Mouse (Mus musculus) spleen, postnatal 36 days (tissue): ENCODE measurements around the gene Vgf.
A peak's percentile ranks its signal among the peaks of the same experiment; 100 is the strongest.

Experiments
- DNase-seq, 2 experiments: peaks; one replicate each; pipeline ENCODE4 v3.0.0; 2022; ENCODE audit warnings: low spot score in 2 of 2, mixed read lengths in 1 of 2

Gene Vgf

GRCm38 (mm10) chr5:137026092-137026491, at the start of gene Vgf:
TSS of gene Vgf (plus strand) at chr5:137026392.
- DNase-seq = no peak

DNA sequence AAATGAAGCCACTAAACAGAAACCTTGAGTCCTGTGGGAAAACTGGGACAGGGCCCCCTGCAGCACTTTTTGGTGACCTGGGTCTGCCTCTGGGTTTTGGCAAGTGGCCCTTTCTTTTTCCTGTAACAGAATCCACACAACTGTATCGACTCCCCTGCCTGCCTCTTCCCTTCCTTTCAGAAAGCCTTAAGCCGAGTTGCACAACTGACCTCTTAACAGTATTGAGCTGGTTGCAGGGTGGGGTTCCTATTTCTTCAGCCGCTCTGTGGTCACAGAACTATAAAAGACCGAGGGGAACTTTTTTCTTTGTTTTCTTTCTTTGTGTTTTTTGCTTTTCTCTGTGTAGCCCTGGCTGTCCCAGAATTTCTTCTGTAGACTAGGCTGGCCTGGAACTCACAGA, 48.4 kb upstream of the Vgf start:
- no peak for DNase-seq

DNA sequence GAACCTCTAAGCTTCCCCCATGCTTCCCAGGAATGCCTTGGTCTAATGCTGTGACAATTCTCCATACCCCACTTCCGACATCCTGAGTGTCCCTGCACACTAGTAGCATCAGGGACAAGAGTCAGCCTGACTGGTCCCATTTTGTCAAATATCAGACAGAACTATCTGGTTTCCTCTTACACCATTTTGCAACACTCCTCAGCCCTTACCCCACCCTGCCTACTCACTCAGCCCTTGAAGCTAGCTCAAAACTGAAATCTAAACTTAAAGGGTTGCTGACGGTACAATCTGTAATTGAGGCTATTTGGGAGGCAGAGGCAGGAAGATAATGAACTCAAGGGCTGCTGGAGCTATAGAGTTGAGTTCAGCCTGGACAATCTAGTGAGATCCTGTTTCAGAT, 46.4 kb upstream of the Vgf start:
- no peak for DNase-seq

DNA sequence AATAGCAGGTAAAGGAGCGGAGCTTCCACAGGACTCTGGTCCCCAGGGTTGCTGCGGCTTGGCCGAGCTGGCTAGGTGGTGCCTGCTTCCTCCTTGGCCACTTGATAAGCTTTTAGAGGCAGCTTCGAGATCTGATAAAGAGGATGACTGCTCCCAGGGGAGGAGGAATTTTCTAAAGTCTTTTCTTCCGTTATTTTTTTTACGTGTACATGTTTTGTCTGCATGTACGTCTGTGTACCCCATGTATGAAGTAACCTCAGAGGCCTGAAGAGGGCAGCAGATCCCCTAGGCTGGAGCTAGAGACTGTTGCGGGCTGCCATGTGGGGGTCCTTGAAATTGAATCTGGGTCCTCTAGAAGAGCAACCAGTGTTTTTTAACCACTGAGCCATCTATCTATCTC, 45.2 kb upstream of the Vgf start:
- DNase-seq = no peak

GRCm38 (mm10) chr5:136982338-136982930, 43.8 kb upstream of the Vgf start:
- no peak for DNase-seq

- no peak for DNase-seq
Observed at GRCm38 (mm10) chr5:136984828-136985227, 41.4 kb upstream of the Vgf start.

DNA sequence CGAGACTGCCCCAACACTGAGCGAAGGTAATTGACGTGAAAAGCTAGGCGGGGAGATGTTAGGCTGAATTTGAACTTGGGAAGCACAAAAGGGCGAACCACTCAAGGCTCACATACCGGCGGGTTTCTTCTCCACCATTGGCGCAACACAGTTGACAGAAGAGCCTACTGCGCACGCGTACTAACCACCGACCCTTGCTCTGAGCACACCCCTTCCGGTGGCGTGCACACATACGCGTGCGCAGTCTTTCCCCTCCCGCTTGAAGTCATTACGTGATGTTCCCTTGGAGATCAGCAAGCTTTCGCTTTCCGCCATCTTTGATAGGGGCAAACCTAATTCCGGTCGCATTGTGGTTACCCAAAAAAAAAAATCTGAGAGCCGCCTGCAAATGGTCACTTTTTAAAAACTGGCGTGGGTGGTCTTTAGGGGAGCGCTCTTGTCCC, 39.5 kb upstream of the Vgf start, which contains the start of gene Plod3:
Gene Plod3, plus strand, starts transcription at position 325 of the 443 bp plus-strand sequence.
- DNase-seq = peak; percentile 97 to 99

- DNase-seq = peak; percentile 58 to 66
Observed at GRCm38 (mm10) chr5:136987138-136987933, 38.9 kb upstream of the Vgf start.

GRCm38 (mm10) chr5:136987934-136988271, 38.3 kb upstream of the Vgf start, which contains the start of gene Znhit1:
TSS of gene Znhit1 (minus strand) at chr5:136988021.
- DNase-seq = no peak

DNA sequence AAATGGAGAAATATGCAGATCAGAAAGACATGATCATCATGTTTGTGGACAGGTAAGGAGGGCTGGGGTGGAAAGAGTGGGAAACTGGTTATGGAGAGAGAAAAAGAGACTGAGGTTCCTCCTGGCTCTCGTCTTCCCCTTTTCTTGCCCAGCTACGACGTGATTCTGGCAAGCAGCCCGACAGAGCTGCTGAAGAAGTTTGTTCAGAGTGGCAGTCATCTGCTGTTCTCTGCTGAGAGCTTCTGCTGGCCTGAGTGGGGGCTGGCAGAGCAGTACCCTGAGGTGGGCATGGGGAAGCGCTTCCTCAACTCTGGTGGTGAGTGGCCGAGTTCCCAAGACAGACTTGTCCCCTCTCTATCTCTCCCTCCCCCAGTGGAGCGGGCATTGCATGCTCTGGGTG, 37.8 kb upstream of the Vgf start:
- DNase-seq = no peak

- no peak for DNase-seq
Observed at GRCm38 (mm10) chr5:136989801-136990200, 36.4 kb upstream of the Vgf start.

DNA sequence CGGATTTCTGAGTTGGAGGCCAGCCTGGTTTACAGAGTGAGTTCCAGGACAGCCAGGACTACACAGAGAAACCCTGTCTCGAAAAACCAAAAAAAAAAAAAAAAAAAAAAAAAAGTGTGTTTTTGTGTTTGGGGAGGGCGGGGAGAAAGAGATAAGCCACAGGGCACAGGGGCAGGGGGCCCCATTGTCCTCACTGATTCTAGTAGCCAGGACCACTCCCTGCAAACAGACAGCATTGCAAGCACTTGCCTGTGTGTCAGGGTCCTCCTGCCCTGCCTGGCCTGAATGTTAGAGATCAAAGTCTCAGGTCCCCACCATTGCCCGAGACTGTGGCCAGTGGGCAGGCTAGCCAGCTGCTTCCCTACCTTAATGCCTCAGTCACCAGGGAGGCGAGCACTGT, 26.7 kb upstream of the Vgf start:
- no peak for DNase-seq

DNA sequence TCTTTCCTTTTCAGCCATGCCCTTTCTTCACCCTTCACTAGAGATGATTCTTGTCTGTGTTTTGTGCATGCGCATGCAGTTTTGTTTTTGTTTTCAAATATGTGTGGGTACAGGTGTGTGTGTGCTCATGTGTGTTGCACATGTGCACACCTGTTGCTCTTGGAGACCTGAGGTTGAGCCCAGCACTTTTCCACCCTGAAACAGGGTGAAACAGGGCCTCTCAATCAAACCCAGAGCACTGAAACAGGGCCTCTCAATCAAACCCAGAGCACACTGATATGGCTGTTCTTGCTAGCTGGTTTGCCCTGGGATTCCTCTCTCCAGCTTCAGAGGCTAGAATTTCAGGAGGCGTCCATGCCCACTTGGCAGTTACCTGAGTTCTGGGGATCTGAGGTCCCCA, 25.6 kb upstream of the Vgf start:
- DNase-seq = no peak

GRCm38 (mm10) chr5:137007276-137007675, 18.9 kb upstream of the Vgf start:
- no peak for DNase-seq

GRCm38 (mm10) chr5:137009988-137010387, 16.2 kb upstream of the Vgf start:
- DNase-seq = no peak

- no peak for DNase-seq
Observed at GRCm38 (mm10) chr5:137012401-137012950, 13.7 kb upstream of the Vgf start.

- no peak for DNase-seq
Observed at GRCm38 (mm10) chr5:137015913-137016312, 10.3 kb upstream of the Vgf start.

DNA sequence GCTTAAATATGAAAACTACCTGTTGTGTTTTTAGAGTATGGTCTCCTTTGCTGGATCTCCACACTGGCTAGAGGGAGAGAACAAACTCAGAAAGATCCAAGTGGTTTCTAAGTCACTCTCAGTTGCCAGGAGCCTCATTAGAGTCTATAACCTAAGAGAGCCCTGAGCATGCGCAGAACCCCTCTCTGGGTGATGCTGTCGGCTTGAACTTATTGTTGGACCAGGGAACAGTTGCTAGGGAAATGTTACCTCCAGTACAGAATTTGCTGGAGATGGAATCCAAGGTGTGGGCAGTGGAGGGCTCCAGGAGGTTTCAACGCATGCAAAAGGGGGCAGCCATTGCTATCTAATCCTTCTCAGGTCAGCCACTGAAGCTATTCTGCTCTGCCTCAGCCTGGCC, 1.9 kb upstream of the Vgf start:
- DNase-seq = no peak

DNA sequence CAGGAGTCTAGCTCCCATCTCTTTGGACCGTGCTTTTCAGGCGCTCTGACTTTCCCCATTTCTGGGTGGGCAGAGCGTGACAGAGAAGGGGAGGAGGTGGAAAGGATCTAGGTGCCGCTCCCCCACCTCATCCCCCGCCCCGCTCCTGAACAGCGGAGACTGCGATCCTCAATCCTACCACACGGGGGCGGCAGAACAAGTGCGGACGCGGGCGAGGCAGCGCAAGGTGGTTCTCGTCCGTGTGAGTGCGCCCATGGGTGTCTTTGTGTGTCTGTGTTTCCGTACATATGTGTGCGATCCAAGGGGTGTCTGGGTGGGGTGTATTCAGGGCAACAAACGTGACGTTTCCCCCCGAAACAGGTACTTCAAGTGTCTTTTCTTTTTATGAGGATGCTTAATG, 1.1 kb upstream of the Vgf start:
- peak; percentile 40 to 58 for DNase-seq

DNA sequence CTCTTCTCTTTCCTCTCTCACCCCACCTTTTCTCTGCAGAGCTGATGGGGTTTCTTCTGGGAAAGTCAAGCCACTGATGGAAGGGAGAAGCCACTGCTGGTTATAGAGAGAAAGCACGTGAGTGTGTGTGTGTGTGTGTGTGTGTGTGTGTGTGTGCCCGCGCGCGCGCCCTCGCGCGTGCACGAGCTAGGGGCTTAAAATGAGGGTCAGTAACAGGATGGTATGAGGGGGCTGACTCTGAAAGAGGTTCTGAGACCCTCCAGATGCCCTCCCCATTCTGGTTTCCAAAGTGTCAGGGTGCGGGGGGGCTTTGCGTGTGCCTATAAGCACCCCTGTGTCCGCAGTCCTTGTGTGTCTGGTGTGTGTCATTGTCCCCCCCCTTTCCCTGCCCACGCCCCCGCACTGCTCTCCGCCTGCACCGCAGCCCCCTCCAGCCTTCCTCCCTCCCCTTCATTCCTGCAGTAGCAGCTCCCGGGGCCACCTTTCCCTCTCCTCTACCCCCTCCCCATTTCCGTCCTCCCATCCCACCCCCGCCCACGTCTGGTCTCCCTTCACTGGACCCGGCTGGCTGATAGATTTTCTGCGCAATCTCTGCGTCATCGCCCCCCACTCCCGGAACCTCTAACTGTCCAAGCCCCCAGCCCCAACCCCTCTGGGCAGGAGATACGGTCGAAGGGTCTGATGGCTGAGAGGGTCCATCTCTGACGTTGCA, 2.5 kb downstream of the Vgf start:
- no peak for DNase-seq

DNA sequence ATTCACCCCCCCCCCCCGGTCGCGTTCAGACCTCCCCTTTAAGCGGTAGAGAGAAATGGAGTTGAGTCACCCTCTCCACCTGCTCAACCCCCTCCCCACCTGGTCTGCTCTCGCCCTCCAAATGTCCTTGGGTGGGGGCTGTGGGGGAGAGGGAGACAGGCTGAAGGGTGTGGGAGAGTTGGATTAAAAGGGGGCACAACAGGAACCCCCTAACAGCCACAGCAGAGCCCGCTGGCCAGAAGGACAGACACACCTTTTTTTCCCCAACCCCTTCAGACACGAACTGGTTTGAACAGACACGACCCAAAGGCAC, 3.0 kb downstream of the Vgf start:
- no peak for DNase-seq

- peak; percentile 88 to 91 for DNase-seq
Observed at GRCm38 (mm10) chr5:137029643-137030415, 3.6 kb downstream of the Vgf start.
